Mouse (Mus musculus): ENCODE measurements around the gene Ogn.
"Not testable (repeated sequence)": the region's sequence is repeated elsewhere in the genome, so short reads cannot be mapped to it uniquely, and the experiment has no call there.

Gene Ogn

GRCm38 (mm10) chr13:49607714-49608113, at the start of gene Ogn:
Ogn (plus strand) TSS chr13:49608046.
- no peak for DNase-seq (ENCODE audit: low read depth, low spot score)

- DNase-seq (ENCODE audit: low read depth, low spot score), result no peak
Observed at GRCm38 (mm10) chr13:49559185-49559584, 48.7 kb upstream of the Ogn start.

GRCm38 (mm10) chr13:49560886-49561285, 47.0 kb upstream of the Ogn start:
- DNase-seq (ENCODE audit: low read depth, low spot score), result no peak

GRCm38 (mm10) chr13:49564347-49564746, 43.5 kb upstream of the Ogn start:
- no peak for DNase-seq (ENCODE audit: low read depth, low spot score)

GRCm38 (mm10) chr13:49570371-49570770, 37.5 kb upstream of the Ogn start:
- no peak for DNase-seq (ENCODE audit: low read depth, low spot score)

- DNase-seq (ENCODE audit: low read depth, low spot score), result no peak
Observed at GRCm38 (mm10) chr13:49571418-49571817, 36.4 kb upstream of the Ogn start.

- DNase-seq (ENCODE audit: low read depth, low spot score), result no peak
Observed at GRCm38 (mm10) chr13:49581541-49582530, 26.0 kb upstream of the Ogn start, which contains the start of gene Omd. Omd (plus strand) TSS chr13:49582462.

- DNase-seq (ENCODE audit: low read depth, low spot score), result no peak
Observed at GRCm38 (mm10) chr13:49583859-49584258, 24.0 kb upstream of the Ogn start.

GRCm38 (mm10) chr13:49584307-49585005, 23.4 kb upstream of the Ogn start:
- no peak for DNase-seq (ENCODE audit: low read depth, low spot score)

- no peak for DNase-seq (ENCODE audit: low read depth, low spot score)
Observed at GRCm38 (mm10) chr13:49586062-49586461, 21.8 kb upstream of the Ogn start.

- not testable (repeated sequence) for DNase-seq (ENCODE audit: low read depth, low spot score)
Observed at GRCm38 (mm10) chr13:49602541-49602940, 5.3 kb upstream of the Ogn start.

GRCm38 (mm10) chr13:49603603-49604002, 4.2 kb upstream of the Ogn start:
- DNase-seq (ENCODE audit: low read depth, low spot score), result no peak

GRCm38 (mm10) chr13:49608589-49609322, 910 bp downstream of the Ogn start:
- no peak for DNase-seq (ENCODE audit: low read depth, low spot score)

- DNase-seq (ENCODE audit: low read depth, low spot score), result no peak
Observed at GRCm38 (mm10) chr13:49617021-49617420, 9.2 kb downstream of the Ogn start.

- DNase-seq (ENCODE audit: low read depth, low spot score), result no peak
Observed at GRCm38 (mm10) chr13:49618365-49618764, 10.5 kb downstream of the Ogn start.

- DNase-seq (ENCODE audit: low read depth, low spot score), result no peak
Observed at GRCm38 (mm10) chr13:49623216-49623615, 15.4 kb downstream of the Ogn start.

GRCm38 (mm10) chr13:49628167-49628566, 20.3 kb downstream of the Ogn start:
- no peak for DNase-seq (ENCODE audit: low read depth, low spot score)

GRCm38 (mm10) chr13:49629076-49629475, 21.2 kb downstream of the Ogn start:
- no peak for DNase-seq (ENCODE audit: low read depth, low spot score)

GRCm38 (mm10) chr13:49639965-49640364, 32.1 kb downstream of the Ogn start:
- no peak for DNase-seq (ENCODE audit: low read depth, low spot score)

GRCm38 (mm10) chr13:49642650-49643049, 34.8 kb downstream of the Ogn start:
- DNase-seq (ENCODE audit: low read depth, low spot score), result no peak

- DNase-seq (ENCODE audit: low read depth, low spot score), result no peak
Observed at GRCm38 (mm10) chr13:49643669-49644362, 36.0 kb downstream of the Ogn start.
